Mouse (Mus musculus): Measurements from ENCODE around the gene Vdac2.

Gene Vdac2

GRCm38 (mm10) chr14:21817453-21817852, 7.6 kb upstream of the Vdac2 start:
- DNase-seq (ENCODE audit: low spot score in 2 of 2), result no peak

- DNase-seq (ENCODE audit: low spot score in 2 of 2), result no peak
These were observed 4.0 kb upstream of the Vdac2 start for GRCm38 (mm10) chr14:21820880-21821505.

- DNase-seq (ENCODE audit: low spot score in 2 of 2), result no peak
These were observed 2.7 kb upstream of the Vdac2 start for GRCm38 (mm10) chr14:21822307-21822706.

GRCm38 (mm10) chr14:21822795-21823374, 2.2 kb upstream of the Vdac2 start:
- DNase-seq (ENCODE audit: low spot score in 2 of 2), result peak; percentile 83

GRCm38 (mm10) chr14:21823897-21824296, 1.1 kb upstream of the Vdac2 start:
- DNase-seq (ENCODE audit: low spot score in 2 of 2), result no peak

- DNase-seq (ENCODE audit: low spot score in 2 of 2), result peak; percentile 49 to 51
These were observed 901 bp downstream of the Vdac2 start for GRCm38 (mm10) chr14:21825786-21826491.

GRCm38 (mm10) chr14:21830876-21831767, 6.1 kb downstream of the Vdac2 start:
- peak; percentile 97 for DNase-seq (ENCODE audit: low spot score in 2 of 2)

GRCm38 (mm10) chr14:21831830-21832403, 6.9 kb downstream of the Vdac2 start:
- DNase-seq (ENCODE audit: low spot score in 2 of 2), result peak in 1 of 2 experiments; percentile 36

- no peak for DNase-seq (ENCODE audit: low spot score in 2 of 2)
These were observed 13.4 kb downstream of the Vdac2 start for GRCm38 (mm10) chr14:21838336-21839017.

GRCm38 (mm10) chr14:21841819-21842592, 17.0 kb downstream of the Vdac2 start:
- DNase-seq (ENCODE audit: low spot score in 2 of 2), result peak in 1 of 2 experiments; percentile 62

GRCm38 (mm10) chr14:21843263-21843662, 18.2 kb downstream of the Vdac2 start:
- no peak for DNase-seq (ENCODE audit: low spot score in 2 of 2)

- no peak for DNase-seq (ENCODE audit: low spot score in 2 of 2)
These were observed 21.9 kb downstream of the Vdac2 start for GRCm38 (mm10) chr14:21846827-21847380.

GRCm38 (mm10) chr14:21847381-21848165, 22.5 kb downstream of the Vdac2 start:
- peak; percentile 64 to 71 for DNase-seq (ENCODE audit: low spot score in 2 of 2)

GRCm38 (mm10) chr14:21848166-21849154, 23.4 kb downstream of the Vdac2 start, which contains the start of gene Comtd1:
Gene Comtd1, minus strand, starts transcription at chr14:21848977.
- DNase-seq (ENCODE audit: low spot score in 2 of 2), result peak; percentile 96

GRCm38 (mm10) chr14:21849524-21850418, 24.7 kb downstream of the Vdac2 start:
- DNase-seq (ENCODE audit: low spot score in 2 of 2), result no peak

- DNase-seq (ENCODE audit: low spot score in 2 of 2), result no peak
These were observed 25.5 kb downstream of the Vdac2 start for GRCm38 (mm10) chr14:21850419-21851127.

Data from right cerebral cortex, postnatal 10 days (tissue).